Mouse (Mus musculus): ENCODE results near the gene Ankrd39. TPM values are rescaled to one million over a fixed set of nuclear protein-coding genes. Genes with fewer than 3 reads are reported as not detected.

The Ankrd39 gene
- total and polyA plus RNA-seq, 2 experiments from 2014 or later, result 30.4 to 34.3 TPM

DNA sequence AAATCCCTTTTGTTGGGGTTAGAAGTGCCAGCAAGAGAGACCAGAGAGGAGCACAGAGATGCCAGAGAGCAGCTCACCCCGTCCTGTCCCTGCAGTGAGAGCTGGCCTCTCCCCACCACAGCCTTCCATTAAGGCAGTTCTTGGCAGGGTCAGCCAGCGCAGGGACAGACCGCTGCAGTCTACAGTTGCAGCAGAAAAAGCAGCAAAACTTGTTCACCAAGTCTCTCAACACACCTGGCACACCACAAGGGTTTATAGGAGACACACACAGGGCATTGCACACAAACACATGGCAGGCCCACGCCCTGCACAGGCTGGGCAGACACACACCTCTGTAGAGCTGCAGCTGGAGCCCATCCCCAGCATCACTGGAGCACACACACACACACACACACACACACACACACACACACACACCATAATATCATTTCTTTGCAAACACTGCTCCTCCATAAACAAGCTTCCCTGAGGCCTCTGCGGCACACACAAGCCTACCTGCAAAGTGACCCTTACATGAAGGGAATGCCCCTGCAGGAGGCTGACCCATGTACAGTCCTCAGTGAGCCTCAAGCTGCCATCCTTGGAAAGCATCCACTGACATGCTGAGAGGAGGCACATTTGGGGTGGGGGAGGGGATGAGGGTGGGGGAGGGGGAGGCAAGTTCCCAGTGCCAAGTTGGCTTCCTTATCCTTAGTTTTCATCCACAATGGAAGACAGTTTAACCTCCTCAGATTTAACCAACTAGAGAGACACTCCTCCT, 27.1 kb upstream of the Ankrd39 start:
- DNase-seq (ENCODE audit: low spot score), result no peak
- WGBS, result 81% methylated on average over 5 of the region's 5 CpGs
- ATAC-seq (ENCODE audit: low FRiP score), result no peak
- H3K36me3 ChIP-seq (ENCODE audit: insufficient read depth, low read length), result no peaks in the 10 kb centered on the region
- no peaks in the 10 kb centered on the region for H3K4me1 ChIP-seq (ENCODE audit: insufficient read depth, low read length)
- no peaks in the 10 kb centered on the region for H3K27me3 ChIP-seq (ENCODE audit: insufficient read depth, low read length)
- no peak overlapping the region for H3K9ac ChIP-seq (replicated peaks; ENCODE audit: low read length, poor library complexity, severe bottlenecking)
- H3K27ac ChIP-seq (ENCODE audit: low read depth, low read length), result no peak overlapping the region
- TF ChIP-seq CTCF (IDR thresholded peaks at IDR 0.05), result no peak
- H3K4me2 ChIP-seq (ENCODE audit: low read depth, low read length, poor library complexity, severe bottlenecking), result no peak overlapping the region
- no peak overlapping the region for H3K4me3 ChIP-seq (ENCODE audit: low read depth, low read length)
- no peaks in the 10 kb centered on the region for H3K9me3 ChIP-seq (ENCODE audit: low read length)

DNA sequence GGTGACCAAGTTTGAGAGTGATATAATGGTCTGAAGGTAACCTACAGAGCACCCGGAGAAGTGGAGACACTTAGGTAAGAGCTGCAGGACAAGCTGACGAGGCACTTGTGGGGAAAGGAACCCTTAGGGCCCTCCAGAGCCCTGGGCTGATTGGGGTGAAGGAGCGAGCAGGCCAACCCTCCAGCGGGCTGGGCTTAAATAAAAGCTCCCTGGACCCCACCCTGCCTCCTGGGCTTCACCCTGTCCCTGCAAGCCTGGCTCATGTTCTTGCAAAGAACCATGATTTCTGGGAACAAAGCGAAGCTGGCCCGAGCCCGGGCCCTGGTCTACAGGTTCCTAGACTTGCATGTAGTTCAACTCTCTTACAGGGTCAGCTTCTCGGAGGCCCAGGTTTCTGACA, 26.3 kb upstream of the Ankrd39 start:
- Histone ChIP-seq H3K36me3 (ENCODE audit: insufficient read depth, low read length) (no peaks in the 10 kb centered on the region), H3K4me2 (ENCODE audit: low read depth, low read length, poor library complexity, severe bottlenecking) (no peak overlapping the region), H3K4me1 (ENCODE audit: insufficient read depth, low read length) (no peaks in the 10 kb centered on the region), H3K9me3 (ENCODE audit: low read length) (no peaks in the 10 kb centered on the region), H3K27ac (ENCODE audit: low read depth, low read length) (no peak overlapping the region), H3K4me3 (ENCODE audit: low read depth, low read length) (no peak overlapping the region), H3K9ac (replicated peaks; ENCODE audit: low read length, poor library complexity, severe bottlenecking) (no peak overlapping the region), H3K27me3 (ENCODE audit: insufficient read depth, low read length) (no peaks in the 10 kb centered on the region)
- DNase-seq (ENCODE audit: low spot score), result no peak
- no peak for ATAC-seq (ENCODE audit: low FRiP score)
- 86% methylated on average over 8 of the region's 8 CpGs for WGBS
- no peak for TF ChIP-seq CTCF (IDR thresholded peaks at IDR 0.05)

DNA sequence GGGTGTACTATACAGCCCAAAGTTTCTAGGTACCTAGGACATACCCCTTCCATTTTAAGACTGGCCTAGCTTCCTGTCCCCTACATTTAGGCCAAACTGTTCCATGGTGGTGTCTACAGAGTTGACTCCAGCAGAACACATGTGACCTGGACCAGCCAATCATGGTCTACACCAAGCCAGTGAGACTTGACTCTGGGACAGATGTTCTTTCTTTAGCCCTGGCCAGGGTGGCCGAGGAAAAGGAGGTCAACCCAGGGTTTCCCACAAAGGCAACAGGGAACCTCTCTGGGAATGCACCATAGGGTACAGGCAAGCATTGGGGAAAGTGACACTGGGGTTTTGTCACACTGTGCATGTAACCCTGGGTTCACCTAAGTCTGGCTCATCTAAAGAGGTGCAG, 25.5 kb upstream of the Ankrd39 start:
- TF ChIP-seq CTCF (IDR thresholded peaks at IDR 0.05), result no peak
- Histone ChIP-seq H3K9me3 (ENCODE audit: low read length) (no peaks in the 10 kb centered on the region), H3K4me2 (ENCODE audit: low read depth, low read length, poor library complexity, severe bottlenecking) (no peak overlapping the region), H3K9ac (replicated peaks; ENCODE audit: low read length, poor library complexity, severe bottlenecking) (no peak overlapping the region), H3K27me3 (ENCODE audit: insufficient read depth, low read length) (no peaks in the 10 kb centered on the region), H3K27ac (ENCODE audit: low read depth, low read length) (no peak overlapping the region), H3K36me3 (ENCODE audit: insufficient read depth, low read length) (no peaks in the 10 kb centered on the region), H3K4me3 (ENCODE audit: low read depth, low read length) (no peak overlapping the region), H3K4me1 (ENCODE audit: insufficient read depth, low read length) (no peaks in the 10 kb centered on the region)
- no peak for ATAC-seq (ENCODE audit: low FRiP score)
- 70% methylated on average over 1 of the region's 1 CpGs for WGBS
- no peak for DNase-seq (ENCODE audit: low spot score)

DNA sequence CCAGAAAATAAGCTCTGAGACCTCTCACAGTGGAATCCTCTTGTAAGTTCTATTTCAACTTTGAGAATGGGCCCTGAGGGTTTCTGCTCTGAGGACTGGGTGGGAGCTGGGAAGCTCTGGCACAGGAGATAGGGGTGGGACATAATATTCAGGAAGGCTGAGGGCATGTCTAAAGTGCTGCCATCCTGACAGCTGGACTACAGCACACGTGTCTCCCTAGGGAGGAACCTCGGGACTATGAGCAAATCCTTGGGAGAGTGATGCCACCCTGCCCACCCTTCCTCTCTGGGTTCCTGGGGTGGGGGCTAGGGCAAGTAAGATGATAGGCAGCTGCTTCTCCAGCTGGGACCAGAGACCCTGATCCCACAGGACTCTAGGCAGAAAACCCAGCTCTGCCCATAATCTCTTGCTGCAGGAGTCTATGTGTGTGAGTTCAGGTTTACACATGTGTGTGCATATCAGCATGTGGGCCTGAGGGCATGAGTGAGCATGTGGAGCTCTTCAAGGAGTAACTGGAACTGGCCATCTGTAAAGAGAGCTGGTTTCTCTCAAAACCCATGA, 25.0 kb upstream of the Ankrd39 start:
- no peaks in the 10 kb centered on the region for H3K9me3 ChIP-seq (ENCODE audit: low read length)
- H3K4me2 ChIP-seq (ENCODE audit: low read depth, low read length, poor library complexity, severe bottlenecking), result no peak overlapping the region
- DNase-seq (ENCODE audit: low spot score) (no peak), ATAC-seq (ENCODE audit: low FRiP score) (no peak)
- H3K36me3 ChIP-seq (ENCODE audit: insufficient read depth, low read length), result no peaks in the 10 kb centered on the region
- H3K4me3 ChIP-seq (ENCODE audit: low read depth, low read length), result no peak overlapping the region
- no peaks in the 10 kb centered on the region for H3K4me1 ChIP-seq (ENCODE audit: insufficient read depth, low read length)
- H3K27ac ChIP-seq (ENCODE audit: low read depth, low read length), result no peak overlapping the region
- no peak overlapping the region for H3K9ac ChIP-seq (replicated peaks; ENCODE audit: low read length, poor library complexity, severe bottlenecking)
- 71% methylated on average over 2 of the region's 2 CpGs for WGBS
- TF ChIP-seq CTCF (IDR thresholded peaks at IDR 0.05), result no peak
- no peaks in the 10 kb centered on the region for H3K27me3 ChIP-seq (ENCODE audit: insufficient read depth, low read length)

DNA sequence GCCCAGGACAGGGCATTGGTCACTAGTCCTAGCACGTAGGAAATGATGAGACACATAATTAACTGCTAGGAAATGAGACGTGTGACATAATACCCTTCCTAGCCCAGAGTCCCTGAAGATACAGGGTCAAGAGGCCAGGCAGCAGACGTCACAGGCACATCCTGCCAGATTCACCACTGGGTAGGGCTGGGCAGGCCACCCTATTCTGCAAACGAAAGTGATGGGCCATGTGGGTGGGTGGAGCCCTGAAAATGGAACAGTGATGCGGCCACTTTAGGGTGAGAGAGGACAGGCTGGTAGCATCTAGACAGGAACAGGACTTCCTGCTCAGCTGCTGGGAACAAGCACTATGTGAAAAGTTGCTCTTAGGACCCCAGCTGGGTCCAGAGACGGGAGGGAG, 24.4 kb upstream of the Ankrd39 start:
- H3K9me3 ChIP-seq (ENCODE audit: low read length), result no peaks in the 10 kb centered on the region
- DNase-seq (ENCODE audit: low spot score) (no peak), ATAC-seq (ENCODE audit: low FRiP score) (no peak)
- no peak overlapping the region for H3K4me3 ChIP-seq (ENCODE audit: low read depth, low read length)
- WGBS, result 61% methylated on average over 6 of the region's 6 CpGs
- no peak overlapping the region for H3K4me2 ChIP-seq (ENCODE audit: low read depth, low read length, poor library complexity, severe bottlenecking)
- no peaks in the 10 kb centered on the region for H3K4me1 ChIP-seq (ENCODE audit: insufficient read depth, low read length)
- H3K27me3 ChIP-seq (ENCODE audit: insufficient read depth, low read length), result no peaks in the 10 kb centered on the region
- no peak overlapping the region for H3K9ac ChIP-seq (replicated peaks; ENCODE audit: low read length, poor library complexity, severe bottlenecking)
- no peak for TF ChIP-seq CTCF (IDR thresholded peaks at IDR 0.05)
- H3K36me3 ChIP-seq (ENCODE audit: insufficient read depth, low read length), result no peaks in the 10 kb centered on the region
- no peak overlapping the region for H3K27ac ChIP-seq (ENCODE audit: low read depth, low read length)

DNA sequence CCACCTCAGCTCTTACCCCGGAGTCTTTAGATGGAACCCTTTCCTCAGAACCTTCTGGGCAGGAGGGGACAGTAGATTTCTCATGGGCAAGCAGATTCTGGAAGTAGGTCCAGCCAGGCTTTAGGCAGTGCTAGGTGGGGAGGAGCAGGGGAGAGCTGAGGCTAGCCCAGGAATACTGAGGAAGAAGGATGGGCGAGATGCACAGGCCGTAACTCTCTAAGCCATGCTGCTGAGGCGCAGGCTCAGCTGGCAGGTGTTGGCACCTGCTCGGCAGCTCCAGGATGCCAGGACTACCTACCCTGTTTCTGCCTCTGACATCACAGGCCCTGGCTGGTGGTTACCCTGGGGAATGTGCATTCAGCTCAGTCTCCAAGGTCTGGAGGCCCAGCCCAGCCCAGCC, 23.1 kb upstream of the Ankrd39 start:
- no peak overlapping the region for H3K4me2 ChIP-seq (ENCODE audit: low read depth, low read length, poor library complexity, severe bottlenecking)
- no peaks in the 10 kb centered on the region for H3K27me3 ChIP-seq (ENCODE audit: insufficient read depth, low read length)
- 95% methylated on average over 5 of the region's 5 CpGs for WGBS
- H3K36me3 ChIP-seq (ENCODE audit: insufficient read depth, low read length), result no peaks in the 10 kb centered on the region
- DNase-seq (ENCODE audit: low spot score), result no peak
- H3K4me1 ChIP-seq (ENCODE audit: insufficient read depth, low read length), result no peaks in the 10 kb centered on the region
- TF ChIP-seq CTCF (IDR thresholded peaks at IDR 0.05), result no peak
- no peak overlapping the region for H3K4me3 ChIP-seq (ENCODE audit: low read depth, low read length)
- no peak overlapping the region for H3K27ac ChIP-seq (ENCODE audit: low read depth, low read length)
- no peaks in the 10 kb centered on the region for H3K9me3 ChIP-seq (ENCODE audit: low read length)
- no peak for ATAC-seq (ENCODE audit: low FRiP score)
- H3K9ac ChIP-seq (replicated peaks; ENCODE audit: low read length, poor library complexity, severe bottlenecking), result no peak overlapping the region

Measured in midbrain, postnatal 0 days (tissue).